Mouse (Mus musculus): Measurements from ENCODE around the gene Mcm6. TPM values are rescaled to one million over a fixed set of nuclear protein-coding genes. Genes with fewer than 3 reads are reported as not detected.

Mcm6 gene
- total and polyA plus RNA-seq, 2 experiments = 2.1 to 7.1 TPM

GRCm38 (mm10) chr1:128285136-128285535, 74.3 kb downstream of the Mcm6 start:
- no peak overlapping the region for H3K27ac ChIP-seq (replicated peaks; ENCODE audit: insufficient read depth, low read depth, low read length)
- no peak overlapping the region for H3K9ac ChIP-seq (ENCODE audit: low read depth, low read length)
- WGBS = 83% methylated on average over 9 of the region's 9 CpGs
- no peaks in the 10 kb centered on the region for H3K4me1 ChIP-seq (ENCODE audit: control insufficient read depth, insufficient read depth, low read length)
- peaks cover 6% of the 10 kb centered on the region for H3K36me3 ChIP-seq (ENCODE audit: control insufficient read depth, insufficient read depth, low read length)
- TF ChIP-seq POLR2A (IDR thresholded peaks at IDR 0.05; ENCODE audit: extremely low read depth, insufficient read depth, low read length) = no peak
- TF ChIP-seq CTCF (IDR thresholded peaks at IDR 0.05; ENCODE audit: low read depth, low read length) = no peak
- no peaks in the 10 kb centered on the region for H3K27me3 ChIP-seq (ENCODE audit: control insufficient read depth, insufficient read depth, low read length)
- no peak overlapping the region for H3K4me3 ChIP-seq (ENCODE audit: insufficient read depth, low read depth, low read length)
- H3K79me2 ChIP-seq (ENCODE audit: control insufficient read depth, insufficient read depth, low read length) = no peaks in the 10 kb centered on the region
- no peak for DNase-seq (ENCODE audit: extremely low read depth, low read depth, low spot score)

- TF ChIP-seq POLR2A (IDR thresholded peaks at IDR 0.05; ENCODE audit: extremely low read depth, insufficient read depth, low read length) (no peak), CTCF (IDR thresholded peaks at IDR 0.05; ENCODE audit: low read depth, low read length) (no peak)
- H3K27ac ChIP-seq (replicated peaks; ENCODE audit: insufficient read depth, low read depth, low read length) = no peak overlapping the region
- H3K4me1 ChIP-seq (ENCODE audit: control insufficient read depth, insufficient read depth, low read length) = no peaks in the 10 kb centered on the region
- H3K4me3 ChIP-seq (ENCODE audit: insufficient read depth, low read depth, low read length) = no peak overlapping the region
- DNase-seq (ENCODE audit: extremely low read depth, low read depth, low spot score) = no peak
- no peak overlapping the region for H3K9ac ChIP-seq (ENCODE audit: low read depth, low read length)
- no peaks in the 10 kb centered on the region for H3K27me3 ChIP-seq (ENCODE audit: control insufficient read depth, insufficient read depth, low read length)
- H3K79me2 ChIP-seq (ENCODE audit: control insufficient read depth, insufficient read depth, low read length) = no peaks in the 10 kb centered on the region
- H3K36me3 ChIP-seq (ENCODE audit: control insufficient read depth, insufficient read depth, low read length) = peaks cover 12% of the 10 kb centered on the region
- 91% methylated on average over 8 of the region's 8 CpGs for WGBS
These were observed 75.2 kb downstream of the Mcm6 start for GRCm38 (mm10) chr1:128284157-128284690.

DNA sequence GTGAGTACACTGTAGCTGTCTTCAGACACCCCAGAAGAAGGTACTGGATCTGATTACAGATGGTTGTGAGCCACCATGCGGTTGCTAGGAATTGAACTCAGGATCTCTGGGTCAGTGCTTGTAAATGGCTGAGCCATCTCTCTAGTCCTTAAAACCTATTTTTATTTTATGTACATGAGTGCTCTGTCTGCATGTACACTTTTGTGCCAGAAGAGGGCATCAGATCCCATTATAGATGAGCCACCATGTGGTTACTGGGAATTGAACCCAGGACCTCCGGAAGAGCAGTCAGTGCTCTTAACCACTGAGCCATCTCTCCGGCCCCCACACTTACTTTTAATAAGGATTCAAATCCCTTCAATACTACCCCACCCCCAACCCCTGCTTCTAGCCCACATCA, 76.5 kb downstream of the Mcm6 start:
- H3K27me3 ChIP-seq (ENCODE audit: control insufficient read depth, insufficient read depth, low read length) = no peaks in the 10 kb centered on the region
- 97% methylated on average over 3 of the region's 3 CpGs for WGBS
- DNase-seq (ENCODE audit: extremely low read depth, low read depth, low spot score) = no peak

GRCm38 (mm10) chr1:128281753-128282152, 77.7 kb downstream of the Mcm6 start:
- WGBS = 97% methylated on average over 3 of the region's 3 CpGs
- H3K27me3 ChIP-seq (ENCODE audit: control insufficient read depth, insufficient read depth, low read length) = no peaks in the 10 kb centered on the region

More for the DNA sequence above, 76.5 kb downstream of the Mcm6 start:
- Histone ChIP-seq H3K27ac (replicated peaks; ENCODE audit: insufficient read depth, low read depth, low read length) (no peak overlapping the region), H3K79me2 (ENCODE audit: control insufficient read depth, insufficient read depth, low read length) (no peaks in the 10 kb centered on the region), H3K4me1 (ENCODE audit: control insufficient read depth, insufficient read depth, low read length) (no peaks in the 10 kb centered on the region), H3K4me3 (ENCODE audit: insufficient read depth, low read depth, low read length) (no peak overlapping the region), H3K36me3 (ENCODE audit: control insufficient read depth, insufficient read depth, low read length) (peaks cover 21% of the 10 kb centered on the region), H3K9ac (ENCODE audit: low read depth, low read length) (no peak overlapping the region)
- TF ChIP-seq CTCF (IDR thresholded peaks at IDR 0.05; ENCODE audit: low read depth, low read length) = no peak
- no peak for TF ChIP-seq POLR2A (IDR thresholded peaks at IDR 0.05; ENCODE audit: extremely low read depth, insufficient read depth, low read length)

More at GRCm38 (mm10) chr1:128281753-128282152, 77.7 kb downstream of the Mcm6 start:
- H3K4me3 ChIP-seq (ENCODE audit: insufficient read depth, low read depth, low read length) = no peak overlapping the region
- DNase-seq (ENCODE audit: extremely low read depth, low read depth, low spot score) = no peak
- H3K4me1 ChIP-seq (ENCODE audit: control insufficient read depth, insufficient read depth, low read length) = no peaks in the 10 kb centered on the region
- no peak overlapping the region for H3K9ac ChIP-seq (ENCODE audit: low read depth, low read length)
- H3K79me2 ChIP-seq (ENCODE audit: control insufficient read depth, insufficient read depth, low read length) = no peaks in the 10 kb centered on the region
- H3K27ac ChIP-seq (replicated peaks; ENCODE audit: insufficient read depth, low read depth, low read length) = no peak overlapping the region
- TF ChIP-seq POLR2A (IDR thresholded peaks at IDR 0.05; ENCODE audit: extremely low read depth, insufficient read depth, low read length) (no peak), CTCF (IDR thresholded peaks at IDR 0.05; ENCODE audit: low read depth, low read length) (no peak)
- peaks cover 33% of the 10 kb centered on the region for H3K36me3 ChIP-seq (ENCODE audit: control insufficient read depth, insufficient read depth, low read length)

Other genes starting within 250 kb of the Mcm6 start
- 40.1 and 41.0 TPM in 2 replicates for gene Ubxn4, start 115.7 kb downstream of the Mcm6 start, total RNA-seq (2014; rRNA removed)
- gene Ubxn4, start 115.7 kb downstream of the Mcm6 start, polyA plus RNA-seq (2012; rRNA removed) = 21.4 and 26.2 TPM in 2 replicates
- 0.07 TPM in 1 of 2 replicates, not detected in the other for gene Lct, start 31.3 kb downstream of the Mcm6 start, total RNA-seq (2014; rRNA removed)
- gene Lct, start 31.3 kb downstream of the Mcm6 start, polyA plus RNA-seq (2012; rRNA removed) = not detected in 2 replicates
- gene Dars, start 57.7 kb upstream of the Mcm6 start, total RNA-seq (2014; rRNA removed) = 81.0 and 104 TPM in 2 replicates
- gene Dars, start 57.7 kb upstream of the Mcm6 start, polyA plus RNA-seq (2012; rRNA removed) = 12.6 and 14.7 TPM in 2 replicates
- 0.74 and 2.4 TPM in 2 replicates for gene Cxcr4, start 232.6 kb upstream of the Mcm6 start, total RNA-seq (2014; rRNA removed)
- 1.8 and 2.4 TPM in 2 replicates for gene Cxcr4, start 232.6 kb upstream of the Mcm6 start, polyA plus RNA-seq (2012; rRNA removed)

Data from liver, adult 2 months (tissue).